Mouse (Mus musculus): Measurements from ENCODE around the gene Dock3.
"Not testable (repeated sequence)": the region's sequence is repeated elsewhere in the genome, so short reads cannot be mapped to it uniquely, and the experiment has no call there.

Gene Dock3

DNA sequence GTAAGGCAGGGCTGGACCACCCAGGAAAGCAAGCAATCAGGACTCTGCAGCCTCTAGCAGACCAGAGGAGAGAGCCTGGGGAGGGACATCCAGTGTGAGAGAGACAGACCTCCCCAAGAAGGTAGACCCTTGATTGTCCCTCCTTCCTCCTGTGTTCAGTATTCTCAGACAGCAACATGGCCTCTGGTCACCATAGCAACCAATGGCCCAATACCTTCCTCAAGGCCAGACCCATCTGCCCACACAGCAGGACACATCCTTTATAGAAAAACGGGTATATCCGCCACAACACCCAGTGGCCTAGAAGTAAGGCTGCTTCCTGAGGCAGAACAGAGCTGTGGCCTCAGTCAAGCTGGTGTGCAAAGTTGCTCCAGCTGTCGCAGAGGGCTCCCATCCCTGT lies 23.9 kb upstream of the Dock3 start:
- DNase-seq = no peak

DNA sequence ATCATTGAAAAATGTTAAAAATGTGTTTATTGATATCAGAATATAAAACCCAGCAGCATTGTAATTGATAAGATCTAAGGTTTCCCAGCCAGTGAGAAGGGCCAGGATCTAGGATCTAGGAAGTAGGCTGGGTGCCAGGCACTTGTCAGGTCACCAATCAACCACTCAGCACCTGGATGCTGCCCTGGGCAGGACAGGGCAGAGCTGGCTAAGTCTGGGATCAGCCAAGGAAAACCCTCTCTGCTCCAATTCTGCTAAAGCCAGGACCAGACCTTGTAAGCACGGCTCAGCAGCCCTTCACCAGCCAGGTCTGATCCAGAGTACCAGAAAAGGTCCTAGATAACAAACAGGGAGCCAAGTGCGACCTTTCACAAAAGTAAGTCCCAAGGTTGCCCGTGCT lies 23.2 kb upstream of the Dock3 start:
- DNase-seq = peak; percentile 63

DNA sequence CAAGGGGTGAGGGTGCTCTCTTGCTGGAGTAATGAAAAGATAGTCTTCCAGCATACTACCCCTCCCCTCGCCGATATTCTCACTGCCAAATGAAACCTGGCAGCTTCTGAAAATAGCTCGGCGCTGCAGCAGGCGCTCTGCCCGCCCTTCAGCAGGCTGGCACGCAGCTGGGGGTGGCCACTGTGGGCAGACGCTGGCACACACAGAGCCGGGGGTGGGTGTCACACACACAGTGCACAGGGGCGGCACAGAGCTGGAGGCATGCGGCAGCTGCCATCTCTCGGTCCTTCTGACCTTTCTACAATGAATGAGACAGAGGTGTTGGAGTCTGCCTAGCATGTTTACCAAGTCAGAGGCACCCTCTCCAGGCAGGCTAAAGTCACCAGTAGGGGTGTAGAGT lies 22.8 kb upstream of the Dock3 start:
- peak; percentile 48 for DNase-seq

DNA sequence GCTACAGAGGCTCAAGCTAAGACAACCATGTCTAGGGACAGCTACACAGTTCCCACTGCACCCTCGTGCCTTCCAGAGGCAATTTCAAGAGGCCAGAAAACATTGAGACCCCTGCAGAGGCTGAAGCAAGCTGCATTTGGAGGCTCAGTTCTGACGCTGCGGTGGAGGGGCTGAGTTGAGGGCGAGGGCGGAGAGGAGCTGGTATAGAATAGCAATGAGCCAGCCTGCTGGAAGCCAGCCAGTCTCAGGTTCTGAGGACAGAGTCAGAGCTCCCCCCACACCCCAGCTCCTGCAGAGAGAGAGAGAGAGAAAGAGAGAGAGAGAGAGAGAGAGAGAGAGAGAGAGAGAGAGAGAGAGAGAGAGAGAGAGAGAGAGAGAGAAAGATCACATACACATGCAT lies 20.5 kb upstream of the Dock3 start:
- DNase-seq = peak; percentile 52

DNA sequence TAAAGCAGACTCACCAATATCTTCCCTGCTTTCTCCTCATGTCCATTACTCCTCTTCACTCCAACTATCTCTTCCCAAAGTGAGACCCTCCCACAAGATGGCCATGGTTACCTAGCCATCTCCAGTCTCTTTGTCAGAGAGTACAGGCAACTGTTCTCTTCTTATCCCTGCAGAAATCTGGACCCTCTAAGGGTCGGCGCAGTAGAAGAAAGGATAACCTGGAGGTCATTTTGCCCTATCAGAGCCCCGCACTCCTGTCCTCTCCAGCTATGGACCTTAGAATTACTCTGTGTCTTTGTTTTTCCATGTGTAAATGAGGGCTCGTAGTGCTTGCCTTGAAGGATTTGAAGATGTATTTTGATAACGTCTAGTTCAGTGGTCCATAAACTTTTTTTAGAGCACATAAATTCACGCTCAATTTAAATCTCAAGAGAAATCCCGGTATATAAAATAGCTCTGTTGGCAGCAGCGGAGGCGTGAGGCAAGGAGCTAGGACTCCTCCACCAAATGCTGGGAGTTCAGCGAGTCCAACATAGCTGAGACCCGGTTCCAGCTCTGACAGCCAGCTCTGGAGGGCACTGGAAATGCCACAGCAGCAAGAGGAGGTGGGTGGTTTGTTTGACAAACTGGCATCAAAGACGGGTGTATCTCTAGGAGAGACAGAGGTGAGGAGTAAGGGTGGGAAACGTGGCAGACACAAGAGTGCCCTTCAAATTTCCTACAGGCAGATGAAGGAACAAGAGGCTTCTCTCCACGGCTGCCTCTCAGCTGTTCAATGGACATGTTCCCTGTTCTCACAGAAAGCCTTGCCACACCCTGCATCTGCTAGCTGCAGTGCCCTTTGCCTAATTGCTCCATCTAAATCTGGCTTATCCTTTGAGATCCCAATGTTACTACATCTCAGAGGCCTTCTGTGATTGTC lies 19.0 kb upstream of the Dock3 start:
- DNase-seq = no peak

DNA sequence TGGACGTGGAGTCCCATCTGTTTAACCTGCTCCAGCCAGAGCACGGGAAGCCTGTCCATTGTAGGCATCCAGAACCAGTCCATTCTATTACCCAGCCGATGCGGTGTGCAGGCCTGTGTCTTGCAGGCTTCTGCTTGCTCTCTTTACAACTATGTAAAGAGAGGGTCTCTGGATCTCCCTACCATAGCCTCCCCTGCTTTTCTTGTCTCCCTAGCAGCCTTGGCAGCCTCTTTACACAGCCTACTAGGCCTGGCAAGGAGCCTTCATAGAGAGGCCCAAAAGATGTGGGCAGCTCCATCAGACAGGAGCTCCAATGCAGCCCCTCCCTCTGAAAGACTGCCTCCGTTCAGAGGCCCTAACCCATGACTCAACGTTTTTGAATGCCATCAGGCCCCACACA lies 17.4 kb upstream of the Dock3 start:
- no peak for DNase-seq

DNA sequence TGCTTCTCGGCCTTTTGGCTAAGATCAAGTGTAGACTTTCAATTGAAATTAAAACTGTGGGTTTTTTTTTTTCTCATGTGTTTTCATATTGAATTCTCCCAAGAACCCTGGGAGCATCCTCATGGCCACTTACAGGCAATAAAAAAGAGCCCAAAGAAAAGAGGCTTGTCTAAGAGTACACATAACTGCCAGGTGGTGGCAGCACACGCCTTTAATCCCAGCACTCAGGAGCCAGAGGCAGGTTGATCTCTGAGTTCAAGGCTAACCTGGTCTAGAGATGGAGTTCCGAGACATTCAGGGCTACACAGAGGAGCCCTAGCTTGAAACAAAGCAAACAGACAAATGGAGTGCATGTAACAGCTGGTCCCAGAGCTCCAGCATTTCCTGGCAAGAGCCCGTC lies 14.5 kb upstream of the Dock3 start:
- no peak for DNase-seq

DNA sequence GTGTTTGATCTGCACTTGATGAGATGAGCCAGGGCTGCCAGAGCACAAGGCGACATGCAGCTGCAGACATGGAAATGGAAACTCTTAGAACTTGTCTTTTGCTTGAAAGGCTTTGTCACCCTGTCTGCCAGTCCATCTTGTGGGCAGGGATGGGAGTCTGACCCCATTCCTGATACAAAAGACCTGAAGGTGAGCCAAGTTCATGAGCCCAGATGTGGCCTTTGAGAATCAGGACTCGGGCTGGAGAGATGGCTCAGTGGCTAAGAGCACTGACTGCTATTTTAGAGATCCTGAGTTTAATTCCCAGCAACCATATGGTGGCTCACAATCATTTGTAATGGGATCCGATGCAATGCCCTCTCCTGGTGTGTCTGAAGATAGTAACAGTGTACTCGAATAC lies 13.6 kb upstream of the Dock3 start:
- DNase-seq = peak; percentile 0

DNA sequence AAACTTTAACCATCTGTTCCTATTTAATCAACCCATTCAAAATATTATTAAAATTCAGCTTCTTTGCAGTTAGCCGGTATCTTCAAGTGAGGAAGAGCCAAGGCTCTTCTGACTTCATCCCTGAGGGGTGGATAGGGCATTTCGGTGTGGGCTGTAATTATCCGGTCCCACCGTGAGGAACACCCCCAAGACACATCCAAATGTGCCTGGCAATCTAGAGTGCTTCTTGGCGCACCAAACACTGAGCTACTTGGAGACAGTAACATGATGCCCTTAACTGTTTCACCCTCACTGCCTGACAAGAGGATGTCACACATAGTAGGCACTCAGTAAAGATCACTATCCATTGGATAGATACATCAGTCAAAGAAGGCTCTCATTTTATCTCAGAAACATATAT lies 4.4 kb upstream of the Dock3 start:
- no peak for DNase-seq

DNA sequence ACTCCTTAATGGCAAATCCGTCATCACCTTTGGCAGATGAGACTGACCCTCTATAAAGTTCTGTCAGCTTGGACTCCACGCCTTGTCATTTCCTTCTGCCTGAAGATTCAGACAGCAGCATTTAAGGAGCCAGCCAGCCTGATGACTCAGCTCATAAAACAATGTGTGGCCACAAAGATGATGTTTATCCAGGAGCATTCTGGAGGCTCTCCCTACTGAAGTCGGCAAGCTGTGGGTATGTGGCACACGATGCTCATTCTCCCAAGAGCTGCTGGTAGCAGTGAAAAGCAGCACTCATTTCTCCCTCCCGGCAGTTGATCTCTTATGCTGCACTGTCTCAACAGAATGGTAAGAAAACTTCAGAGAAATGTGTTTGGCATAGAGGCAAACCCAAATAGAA lies 3.6 kb upstream of the Dock3 start:
- no peak for DNase-seq

DNA sequence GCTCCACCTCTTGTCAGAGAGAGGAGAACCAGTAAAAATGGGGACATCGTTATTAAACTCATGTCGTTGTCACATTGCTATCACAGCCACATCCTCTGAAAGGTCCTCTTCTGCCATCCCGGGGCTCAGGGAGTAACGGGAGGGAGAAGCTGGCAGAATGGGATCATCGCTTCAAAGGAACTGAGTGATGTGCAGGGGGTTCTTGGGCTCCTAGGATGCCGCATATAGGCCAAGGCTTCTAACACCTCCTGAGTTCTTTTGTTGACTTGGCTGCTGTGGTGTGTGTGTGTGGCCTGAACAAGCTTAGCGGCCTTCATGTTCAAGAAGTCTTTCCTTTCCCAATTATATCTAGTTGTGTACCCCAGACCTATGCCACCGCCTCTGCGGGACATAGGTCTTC lies 431 bp upstream of the Dock3 start:
- no peak for DNase-seq

DNA sequence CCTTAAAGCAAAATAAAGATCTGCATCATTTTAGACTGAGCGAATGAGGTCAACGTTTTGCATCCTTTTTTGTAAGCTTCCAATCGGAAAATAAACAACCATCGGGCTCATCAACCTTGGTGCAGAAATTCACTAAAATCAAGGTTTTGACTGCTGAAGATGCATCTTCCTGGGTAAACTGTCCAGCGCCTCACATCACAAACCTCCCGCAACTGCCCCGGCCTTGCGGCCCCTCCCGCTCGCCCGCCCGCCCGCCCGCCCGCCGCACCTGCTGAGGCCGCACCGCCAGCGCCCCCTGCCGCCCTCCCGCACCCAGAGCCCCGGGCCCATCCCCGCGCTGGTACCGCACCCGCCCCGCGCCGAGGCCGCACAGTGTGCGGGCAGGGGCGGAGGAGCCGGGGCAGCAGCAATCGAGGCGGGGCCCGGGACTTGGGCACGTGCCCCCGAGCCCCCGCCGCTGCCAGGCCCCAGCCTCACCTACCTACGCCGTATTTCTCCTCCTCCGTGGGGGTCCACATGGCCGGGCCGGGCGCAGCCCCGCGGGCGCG lies 644 bp downstream of the Dock3 start:
- peak; percentile 29 for DNase-seq

DNA sequence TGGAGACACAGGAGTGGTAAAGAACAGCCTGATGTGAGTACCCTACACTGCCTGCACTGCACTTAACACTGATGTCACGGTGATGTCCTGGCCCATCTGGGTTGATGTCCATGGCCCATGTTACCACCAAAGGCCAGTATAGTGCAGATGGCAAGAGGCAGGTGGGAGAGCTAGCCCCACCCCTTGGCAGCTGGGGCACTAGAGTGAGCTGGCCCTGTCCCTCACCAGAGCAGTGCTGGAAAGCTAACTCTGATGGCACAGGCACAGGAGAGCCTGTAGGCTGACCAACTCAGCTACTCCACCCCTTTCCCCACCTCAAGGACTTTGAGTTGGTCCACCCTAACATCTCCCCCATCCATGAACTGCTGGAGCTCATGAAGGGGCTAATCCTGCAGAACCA lies 7.1 kb downstream of the Dock3 start:
- no peak for DNase-seq

DNA sequence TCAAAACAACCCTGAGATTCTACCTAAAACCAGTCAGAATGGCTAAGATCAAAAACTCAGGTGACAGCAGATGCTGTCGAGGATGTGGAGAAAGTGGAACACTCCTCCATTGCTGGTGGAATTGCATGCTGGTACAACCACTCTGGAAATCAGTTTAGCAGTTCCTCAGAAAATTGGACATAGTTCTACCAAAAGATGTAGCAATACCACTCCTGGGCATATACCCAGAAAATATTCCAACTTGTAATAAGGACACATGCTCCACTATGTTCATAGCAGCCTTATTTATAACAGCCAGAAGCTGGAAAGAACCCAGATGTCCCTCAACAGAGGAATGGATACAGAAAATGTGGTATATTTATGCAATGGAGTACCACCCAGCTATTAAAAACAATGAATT lies 56.9 kb downstream of the Dock3 start:
- not testable (repeated sequence) for DNase-seq

DNA sequence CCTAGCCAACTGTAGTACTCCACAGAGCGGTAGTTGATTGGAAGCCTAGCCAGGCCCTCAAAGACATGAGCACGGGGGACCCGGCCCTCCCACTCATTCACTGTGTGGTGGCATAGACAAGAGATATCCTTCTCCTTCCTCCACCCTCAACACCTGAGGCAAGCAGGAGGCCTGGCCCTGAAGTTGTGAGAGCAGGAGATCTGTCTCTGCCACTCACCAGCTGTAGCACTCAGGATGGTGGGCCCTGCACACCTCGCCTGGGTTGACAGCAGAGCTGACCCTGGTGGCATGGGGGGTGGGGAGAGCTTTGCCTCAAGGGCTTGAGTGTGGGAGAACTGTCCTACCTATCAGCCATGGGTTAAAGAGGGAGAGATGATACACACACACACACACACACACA lies 65.9 kb downstream of the Dock3 start:
- DNase-seq = no peak

DNA sequence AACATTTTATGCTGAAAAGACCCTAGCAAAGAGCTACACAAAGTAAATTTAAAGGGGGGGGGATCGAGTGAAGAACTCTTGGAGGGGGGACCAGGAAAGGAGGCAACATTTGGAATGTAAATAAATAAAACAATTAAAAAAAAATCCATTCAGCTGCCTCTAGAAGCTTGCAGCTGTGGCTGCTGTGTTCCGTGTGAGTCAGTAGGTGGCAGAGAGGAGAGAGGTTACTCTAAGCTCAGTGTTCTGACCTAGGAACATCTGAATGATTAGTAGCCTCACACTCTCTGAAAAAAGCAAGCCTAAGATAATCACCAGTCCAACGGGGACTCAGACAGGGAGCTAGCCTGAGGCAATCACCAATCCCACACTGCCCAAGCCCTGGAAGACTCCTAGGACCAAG lies 66.9 kb downstream of the Dock3 start:
- peak; percentile 10 for DNase-seq

DNA sequence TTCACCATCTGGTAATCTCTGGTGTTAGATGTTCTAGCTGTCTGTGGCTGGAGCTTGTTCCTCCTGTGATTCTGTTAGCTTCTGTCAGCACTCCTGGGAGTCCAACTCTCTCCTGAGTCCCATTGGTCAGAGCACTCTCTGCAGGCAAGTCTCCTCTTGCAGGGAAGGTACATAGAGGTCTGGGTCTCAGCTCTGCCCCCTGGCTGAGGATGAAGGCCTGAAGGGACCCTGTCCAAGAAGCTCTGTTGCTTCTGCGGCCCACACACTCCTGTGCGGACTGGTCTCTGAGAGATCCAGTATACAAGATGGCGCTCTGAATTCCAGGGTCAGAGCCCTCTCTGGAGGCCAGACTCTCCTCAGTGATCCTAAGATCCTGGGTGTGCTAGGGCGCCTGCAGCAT lies 75.3 kb downstream of the Dock3 start:
- DNase-seq = not testable (repeated sequence)

DNA sequence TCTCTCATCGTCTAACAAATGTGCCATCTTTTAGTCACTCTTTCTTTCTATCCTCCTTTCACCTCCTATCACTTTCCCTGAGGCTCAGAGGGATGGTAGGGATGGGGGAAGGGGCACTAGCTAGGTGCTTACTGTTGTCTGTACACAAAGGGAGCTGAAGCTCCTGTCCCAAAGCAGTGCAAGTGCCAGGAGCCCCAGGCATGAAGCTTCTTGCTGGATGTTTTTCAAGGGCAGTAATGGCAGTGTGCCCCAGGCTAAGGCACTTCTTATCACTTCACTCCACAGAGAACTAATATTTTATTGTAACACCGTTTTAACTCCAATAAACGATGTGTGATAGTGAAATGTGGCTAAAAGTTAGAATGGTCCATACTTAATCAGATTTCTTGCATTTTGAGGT lies 118.9 kb downstream of the Dock3 start:
- no peak for DNase-seq

DNA sequence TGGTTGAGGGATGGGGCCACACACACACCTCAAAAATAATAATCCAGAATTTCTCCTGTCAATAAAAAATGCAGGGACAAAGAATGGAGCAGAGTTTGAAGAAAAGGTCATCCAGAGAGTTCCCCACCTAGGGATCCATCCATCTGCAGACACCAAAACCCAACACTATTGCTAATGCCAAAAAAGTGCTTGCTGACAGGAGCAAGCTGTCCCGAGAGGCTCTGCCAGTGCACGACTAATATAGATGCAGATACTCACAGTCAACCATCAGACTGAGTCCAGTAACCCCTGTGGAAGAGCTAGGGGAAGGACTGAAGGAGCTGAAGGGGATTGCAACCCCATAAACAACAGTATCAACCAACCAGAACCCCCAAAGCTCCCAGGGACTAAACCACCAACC lies 119.7 kb downstream of the Dock3 start:
- no peak for DNase-seq

DNA sequence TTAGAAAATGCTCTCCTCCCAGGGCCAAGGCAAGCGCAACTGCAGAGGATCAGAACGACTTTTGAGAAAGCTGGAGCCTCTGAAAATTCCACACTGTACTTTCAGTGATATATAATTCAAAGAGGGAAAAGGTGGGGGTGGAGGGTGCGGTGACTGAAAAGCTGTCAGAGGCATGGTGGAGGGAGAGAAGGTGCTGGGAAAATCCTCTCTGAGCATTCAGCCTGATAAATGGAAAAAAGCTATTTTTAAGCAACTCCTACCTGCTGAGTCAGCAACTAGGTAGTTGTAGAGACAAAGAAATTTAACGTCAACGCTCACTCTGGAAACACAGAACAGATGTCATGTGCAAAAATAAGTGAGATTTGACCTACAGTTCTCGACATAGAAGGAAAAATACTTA lies 132.2 kb downstream of the Dock3 start:
- no peak for DNase-seq

DNA sequence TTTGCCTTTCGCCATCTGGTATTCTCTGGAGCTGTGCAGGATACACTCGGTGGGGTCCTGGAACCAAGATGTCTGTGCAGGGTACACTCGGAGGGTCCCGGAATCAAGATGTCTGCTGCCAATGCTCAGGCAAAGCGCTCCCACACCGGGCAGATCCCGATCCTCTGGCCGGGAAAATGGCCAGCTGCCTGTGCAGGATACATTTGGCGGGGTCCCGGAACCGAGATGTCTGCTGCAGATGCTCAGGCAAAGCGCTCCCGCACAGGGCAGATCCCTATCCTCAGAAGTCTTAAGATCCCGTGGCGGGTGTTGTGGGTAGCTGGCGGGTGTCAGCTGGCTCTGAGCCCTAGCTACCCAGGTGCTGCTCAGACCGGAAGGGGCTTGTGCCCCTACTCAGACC lies 142.3 kb downstream of the Dock3 start:
- DNase-seq = not testable (repeated sequence)

DNA sequence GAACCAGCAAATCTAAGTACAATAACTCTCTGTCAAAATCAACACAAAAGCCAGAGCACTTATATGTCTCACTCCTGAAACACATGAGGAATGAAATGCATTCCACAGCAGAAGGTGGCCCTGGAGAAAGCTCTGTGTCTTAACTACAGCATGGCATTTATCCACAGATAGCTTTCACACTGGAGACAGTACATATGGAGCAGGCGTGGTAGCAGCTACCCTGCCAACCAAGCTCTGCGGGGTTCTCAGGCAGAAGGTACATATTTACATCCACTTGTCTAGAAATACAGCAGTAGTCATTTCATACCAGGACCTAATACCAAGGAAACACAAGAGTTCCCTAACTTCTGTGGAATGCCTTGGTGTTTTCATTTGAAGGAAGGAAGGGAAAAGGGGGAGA lies 144.2 kb downstream of the Dock3 start:
- DNase-seq = no peak

DNA sequence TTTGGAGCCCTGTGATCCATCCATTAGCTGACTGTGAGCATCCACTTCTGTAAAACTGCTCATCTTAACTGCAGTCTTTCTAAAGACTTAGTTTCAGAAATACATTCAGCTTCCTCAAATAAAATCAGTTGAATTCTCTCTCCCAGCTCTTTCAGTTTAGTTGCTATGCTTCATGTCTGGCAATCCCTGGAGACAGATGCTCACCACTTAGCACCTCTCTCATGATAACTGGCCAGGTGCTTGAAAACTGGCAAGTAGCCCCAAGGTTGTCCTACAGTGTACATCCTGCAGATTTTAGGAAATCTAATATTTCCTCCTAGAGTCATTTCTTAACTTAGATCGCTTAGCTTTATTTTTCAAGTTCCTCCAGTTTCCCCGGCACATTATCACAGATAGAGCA lies 193.8 kb downstream of the Dock3 start:
- no peak for DNase-seq

DNA sequence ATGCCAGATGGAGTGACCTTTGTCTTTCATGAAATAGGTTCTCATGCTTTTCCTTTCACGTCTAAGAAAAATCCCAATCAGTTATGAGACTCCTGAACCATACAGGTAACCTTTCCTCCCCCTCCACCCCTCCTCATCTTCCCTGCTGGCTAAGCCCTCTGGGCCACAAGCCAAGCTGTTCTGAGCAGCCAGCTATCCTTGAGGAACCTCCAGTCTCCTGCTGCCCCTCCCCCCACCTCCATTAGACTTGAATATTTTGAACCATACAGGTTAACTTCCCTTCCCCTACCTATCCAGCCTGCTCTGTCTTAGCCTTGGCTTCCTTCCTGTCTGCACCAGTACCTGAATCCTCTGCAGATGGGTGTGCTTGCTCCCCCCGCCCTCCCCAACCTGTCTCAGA lies 204.1 kb downstream of the Dock3 start:
- peak; percentile 13 for DNase-seq

DNA sequence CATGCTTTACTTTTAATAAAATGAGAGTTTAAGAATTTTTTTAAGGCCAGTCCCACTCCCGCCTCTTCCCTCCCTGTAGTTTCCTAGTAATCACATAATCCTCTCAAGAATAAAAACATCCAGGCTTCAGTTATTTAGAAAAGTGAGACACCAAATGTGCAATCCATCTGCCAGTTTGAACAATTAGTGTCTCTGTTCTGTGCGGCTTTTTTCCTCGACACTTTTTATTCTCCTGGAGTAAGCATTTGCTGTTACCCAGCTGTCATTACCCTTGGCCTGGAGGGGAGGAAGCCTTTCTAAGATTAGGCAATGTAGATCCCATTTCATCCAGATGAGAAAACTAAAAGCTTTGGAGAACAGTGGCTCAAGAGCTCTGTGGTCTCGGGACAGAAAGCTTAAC lies 221.9 kb downstream of the Dock3 start:
- DNase-seq = no peak
